Mouse (Mus musculus) cerebral cortex, adult 2 months (tissue): ENCODE measurements around the gene Osgep.

ENCODE experiments used
- WGBS: fragments of 180-500 bp; shearing (Covaris S2); methylation state at CpG from one replicate; pipeline ENCODE4 v1.1.7; 2018; 5-methylcytosine and 5-hydroxymethylcytosine counted together

The Osgep gene

GRCm38 (mm10) chr14:50924281-50925064, at the start of gene Osgep, which contains the start of gene Apex1:
Gene Osgep, minus strand, starts transcription at chr14:50924893.
Gene Apex1, plus strand, starts transcription at chr14:50924968.
- under 1% methylated on average over 57 of the region's 57 CpGs for WGBS

GRCm38 (mm10) chr14:50973700-50974099, 49.0 kb upstream of the Osgep start:
- WGBS = 78% methylated on average over 4 of the region's 4 CpGs

GRCm38 (mm10) chr14:50973054-50973453, 48.4 kb upstream of the Osgep start:
- 84% methylated on average over 5 of the region's 5 CpGs for WGBS

- 79% methylated on average over 1 of the region's 1 CpGs for WGBS
These were observed 46.1 kb upstream of the Osgep start for GRCm38 (mm10) chr14:50970822-50971221.

- 36% methylated on average over 12 of the region's 12 CpGs for WGBS
These were observed 45.2 kb upstream of the Osgep start for GRCm38 (mm10) chr14:50969558-50970544.

- WGBS = 21% methylated on average over 1 of the region's 1 CpGs
These were observed 44.3 kb upstream of the Osgep start for GRCm38 (mm10) chr14:50969041-50969440.

- WGBS = 86% methylated on average over 5 of the region's 5 CpGs
These were observed 43.7 kb upstream of the Osgep start for GRCm38 (mm10) chr14:50968216-50968980.

- 95% methylated on average over 5 of the region's 5 CpGs for WGBS
These were observed 33.7 kb upstream of the Osgep start for GRCm38 (mm10) chr14:50958289-50958995.

GRCm38 (mm10) chr14:50957146-50957545, 32.5 kb upstream of the Osgep start:
- WGBS = 78% methylated on average over 3 of the region's 3 CpGs

GRCm38 (mm10) chr14:50956724-50957123, 32.0 kb upstream of the Osgep start:
- 90% methylated on average over 6 of the region's 6 CpGs for WGBS

GRCm38 (mm10) chr14:50955942-50956508, 31.3 kb upstream of the Osgep start, which contains the start of gene Pnp2:
Gene Pnp2, plus strand, starts transcription at chr14:50955992.
- whole genome bisulfite sequencing = 11% methylated on average over 19 of the region's 19 CpGs

- WGBS = 81% methylated on average over 10 of the region's 10 CpGs
These were observed 30.8 kb upstream of the Osgep start for GRCm38 (mm10) chr14:50955487-50955886.

GRCm38 (mm10) chr14:50945526-50945925, 20.8 kb upstream of the Osgep start:
- WGBS = 52% methylated on average over 3 of the region's 3 CpGs

GRCm38 (mm10) chr14:50945081-50945480, 20.4 kb upstream of the Osgep start:
- WGBS = 13% methylated on average over 6 of the region's 6 CpGs

GRCm38 (mm10) chr14:50944668-50945033, 20.0 kb upstream of the Osgep start:
- WGBS = 1% methylated on average over 14 of the region's 15 CpGs

GRCm38 (mm10) chr14:50943932-50944667, 19.4 kb upstream of the Osgep start, which contains the start of gene Gm49342:
Gene Gm49342, plus strand, starts transcription at chr14:50944517.
- WGBS = 7% methylated on average over 31 of the region's 31 CpGs

GRCm38 (mm10) chr14:50938940-50939339, 14.2 kb upstream of the Osgep start:
- 41% methylated on average over 2 of the region's 2 CpGs for WGBS

GRCm38 (mm10) chr14:50938119-50938908, 13.6 kb upstream of the Osgep start:
- 90% methylated on average over 3 of the region's 3 CpGs for WGBS

GRCm38 (mm10) chr14:50936649-50937048, 12.0 kb upstream of the Osgep start:
- WGBS = 58% methylated on average over 1 of the region's 1 CpGs
